ENCODE assay signal across 14 mouse cellular contexts in genomic region chr4:63226883-63227235, GRCm38 (mm10). TPM values are rescaled to one million over a fixed set of nuclear protein-coding genes. Genes with fewer than 3 reads are reported as not detected.
A peak's percentile ranks its signal among the peaks of the same experiment; 100 is the strongest.
DNase-seq lines count a peak whose midpoint lies in the region; ATAC-seq and TF ChIP-seq lines count a peak whose summit lies in the region.
"Had no signal": no experiment of that assay in that cellular context is flagged by ENCODE, and none has a peak within 500 bp of the region (broad histone marks: within the 10 kb centered on the region; RNA-seq: fewer than 3 reads in every experiment).

No protein-coding gene starts in this region.

- no peak overlapping the region for H3K9ac ChIP-seq in forebrain, embryonic 12.5 days
- no peak overlapping the region for H3K9ac ChIP-seq in lung, postnatal 0 days (replicated peaks; ENCODE audit: low read depth)
- H3K9ac ChIP-seq: forebrain, embryonic 15.5 days; liver, embryonic 12.5 days had no signal

- H3K4me2 ChIP-seq in forebrain, embryonic 12.5 days, result no peak overlapping the region
- no peak overlapping the region for H3K4me2 ChIP-seq in lung, postnatal 0 days (replicated peaks; ENCODE audit: low read depth, low read length)
- H3K4me2 ChIP-seq: forebrain, embryonic 15.5 days; liver, embryonic 12.5 days had no signal

- H3K36me3 ChIP-seq in forebrain, embryonic 10.5 days (replicated peaks), result peaks cover 30% of the 10 kb centered on the region
- H3K36me3 ChIP-seq in forebrain, embryonic 12.5 days (replicated peaks), result no peaks in the 10 kb centered on the region
- no peaks in the 10 kb centered on the region for H3K36me3 ChIP-seq in lung, postnatal 0 days (ENCODE audit: insufficient read depth, low read length)
- H3K36me3 ChIP-seq: forebrain, embryonic 15.5 days; G1E had no signal

- H3K4me1 ChIP-seq in forebrain, embryonic 10.5 days, result peaks cover 30% of the 10 kb centered on the region
- H3K4me1 ChIP-seq in forebrain, embryonic 12.5 days, result peaks cover 24% of the 10 kb centered on the region
- H3K4me1 ChIP-seq in lung, postnatal 0 days (ENCODE audit: insufficient read depth, low read depth, low read length), result no peaks in the 10 kb centered on the region

- H3K9me3 ChIP-seq in forebrain, embryonic 10.5 days, result no peaks in the 10 kb centered on the region
- no peaks in the 10 kb centered on the region for H3K9me3 ChIP-seq in forebrain, embryonic 12.5 days
- no peaks in the 10 kb centered on the region for H3K9me3 ChIP-seq in lung, postnatal 0 days (ENCODE audit: low read length)
- H3K9me3 ChIP-seq: forebrain, embryonic 15.5 days; liver, embryonic 12.5 days had no signal

- DNase-seq in forebrain, embryonic 10.5 days (ENCODE audit: extremely low spot score, low spot score), result no peak
- peak; percentile 49 for DNase-seq in lung, postnatal 0 days (ENCODE audit: low spot score)
- no peak for DNase-seq in lung, postnatal 25 days (ENCODE audit: low spot score)
- peak; percentile 52 for DNase-seq in kidney, postnatal 14 days
- no peak for DNase-seq in adrenal gland, postnatal 10 days
- DNase-seq in cerebellum, postnatal 4 days (ENCODE audit: low spot score in 2 of 2), result no peak
- no peak for DNase-seq in gastrocnemius, postnatal 25 days

- no peaks in the 10 kb centered on the region for H3K27me3 ChIP-seq in forebrain, embryonic 10.5 days (ENCODE audit: poor library complexity, severe bottlenecking)
- no peaks in the 10 kb centered on the region for H3K27me3 ChIP-seq in forebrain, embryonic 12.5 days
- H3K27me3 ChIP-seq in lung, postnatal 0 days (replicated peaks; ENCODE audit: insufficient read depth, low read length), result no peaks in the 10 kb centered on the region
- H3K27me3 ChIP-seq: forebrain, embryonic 15.5 days; liver, embryonic 12.5 days had no signal

- H3K4me3 ChIP-seq in forebrain, embryonic 10.5 days, result no peak overlapping the region
- no peak overlapping the region for H3K4me3 ChIP-seq in forebrain, embryonic 12.5 days (replicated peaks)
- no peak overlapping the region for H3K4me3 ChIP-seq in lung, postnatal 0 days (ENCODE audit: low read depth, low read length)
- H3K4me3 ChIP-seq: forebrain, embryonic 15.5 days; liver, embryonic 12.5 days; myocyte had no signal

- 85% methylated on average over 6 of the region's 6 CpGs for WGBS in forebrain, embryonic 10.5 days
- WGBS in forebrain, embryonic 12.5 days, result 80% methylated on average over 6 of the region's 6 CpGs
- WGBS in lung, postnatal 0 days, result 43% methylated on average over 6 of the region's 6 CpGs

- no peak for ATAC-seq in forebrain, embryonic 12.5 days (ENCODE audit: low FRiP score)
- peak; percentile 38 for ATAC-seq in lung, postnatal 0 days
- ATAC-seq: liver, embryonic 12.5 days had no signal

- H3K27ac ChIP-seq in forebrain, embryonic 10.5 days, result peak overlapping the region; percentile 53; the same call in 1 of the 2 replicates
- H3K27ac ChIP-seq in forebrain, embryonic 12.5 days, result no peak overlapping the region
- H3K27ac ChIP-seq in lung, postnatal 0 days (ENCODE audit: low read length), result no peak overlapping the region
- H3K27ac ChIP-seq: forebrain, embryonic 15.5 days; liver, embryonic 12.5 days had no signal

- no peak for TF ChIP-seq CTCF in lung, postnatal 0 days (IDR thresholded peaks at IDR 0.05)

- no peak for TF ChIP-seq EP300 in lung, postnatal 0 days (IDR thresholded peaks at IDR 0.05)

RNA-seq across cellular contexts. Expression of gene Col27a1, which starts 13.1 kb away (rescaled TPM):
- 2.8 and 3.1 TPM in 2 replicates for polyA plus RNA-seq in forebrain, embryonic 10.5 days (2016; fragmentation: Nextera tagmentation; extraction: Ambion mirVana)
- polyA plus RNA-seq in forebrain, embryonic 12.5 days (2016; fragmentation: Nextera tagmentation; extraction: Ambion mirVana), result 3.7 and 4.1 TPM in 2 replicates
- 7.2 and 9.1 TPM in 2 replicates for polyA plus RNA-seq in lung, postnatal 0 days (2015; fragmentation: Nextera tagmentation; extraction: Ambion mirVana)
- 10 to 100 TPM; 11.4 to 15.2 TPM for total RNA-seq in adrenal gland, postnatal 10 days (2021)
- under 1 TPM; 0.92 to 0.94 TPM for total RNA-seq in gastrocnemius, postnatal 25 days (2021)
- total RNA-seq: hematopoietic stem cell, adult 5-6 weeks had no signal
- polyA plus RNA-seq: G1E had no signal

RNA-seq across cellular contexts. Expression of gene Kif12, which starts 54.9 kb away (rescaled TPM):
- not detected in 2 replicates for polyA plus RNA-seq in forebrain, embryonic 10.5 days (2016; fragmentation: Nextera tagmentation; extraction: Ambion mirVana)
- not detected in 2 replicates for polyA plus RNA-seq in forebrain, embryonic 12.5 days (2016; fragmentation: Nextera tagmentation; extraction: Ambion mirVana)
- polyA plus RNA-seq in lung, postnatal 0 days (2015; fragmentation: Nextera tagmentation; extraction: Ambion mirVana), result not detected in 2 replicates
- under 1 TPM in 1 of 2 experiments, not detected in 1; 0.45 TPM for total RNA-seq in adrenal gland, postnatal 10 days (2021)
- not detected for total RNA-seq in gastrocnemius, postnatal 25 days (2021)
- total RNA-seq: G1E; gastrocnemius, postnatal 4 days; hematopoietic stem cell, adult 5-6 weeks had no signal
- polyA plus RNA-seq: forebrain, embryonic 15.5 days; G1E; myocyte had no signal

Comparison
In these comparisons a context has a peak if more than half of its experiments do, and no peak if none do; other contexts are left out.
1. DNase-seq: peak in lung, postnatal 0 days (single experiment) and kidney, postnatal 14 days (single experiment); none in forebrain, embryonic 10.5 days (single experiment), lung, postnatal 25 days (single experiment), adrenal gland, postnatal 10 days (single experiment), cerebellum, postnatal 4 days (0 of 2) and gastrocnemius, postnatal 25 days (single experiment).